Mouse (Mus musculus): ENCODE data around the gene Ppy. TPM values are rescaled to one million over a fixed set of nuclear protein-coding genes. Genes with fewer than 3 reads are reported as not detected.

Gene Ppy
- polyA plus RNA-seq, 1 experiment from 2014 or later = not detected

DNA sequence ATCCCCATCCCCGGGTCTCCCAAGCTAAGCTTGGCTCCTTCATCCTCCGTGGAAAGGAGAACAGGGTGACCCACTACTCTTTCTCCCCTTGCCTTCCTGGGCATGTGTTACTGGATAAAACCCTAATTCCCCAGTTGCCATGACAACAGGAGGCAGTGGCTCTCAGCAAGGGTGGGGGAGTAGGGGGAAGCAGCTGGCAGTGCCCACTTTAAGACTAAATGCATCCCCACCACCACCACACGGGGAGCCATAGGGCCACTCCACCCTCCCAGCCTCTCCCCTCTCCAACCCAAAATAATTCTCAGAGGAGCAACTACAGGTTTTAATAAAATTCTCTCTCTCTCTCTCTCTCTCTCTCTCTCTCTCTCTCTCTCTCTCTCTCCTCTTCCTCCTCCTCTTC lies 14.8 kb downstream of the Ppy start:
- H3K4me1 ChIP-seq (replicated peaks) = peaks cover 48% of the 10 kb centered on the region
- H3K4me3 ChIP-seq = peak overlapping the region; percentile 72
- WGBS = 23% methylated on average over 3 of the region's 3 CpGs
- no peaks in the 10 kb centered on the region for H3K9me3 ChIP-seq
- no peaks in the 10 kb centered on the region for H3K27me3 ChIP-seq
- H3K4me2 ChIP-seq = peak overlapping the region; percentile 81
- H3K9ac ChIP-seq = peak overlapping the region; percentile 82; the same call in 1 of the 2 replicates
- peak overlapping the region; percentile 98 for H3K27ac ChIP-seq
- ATAC-seq (ENCODE audit: low FRiP score) = no peak
- H3K36me3 ChIP-seq = peaks cover 12% of the 10 kb centered on the region

DNA sequence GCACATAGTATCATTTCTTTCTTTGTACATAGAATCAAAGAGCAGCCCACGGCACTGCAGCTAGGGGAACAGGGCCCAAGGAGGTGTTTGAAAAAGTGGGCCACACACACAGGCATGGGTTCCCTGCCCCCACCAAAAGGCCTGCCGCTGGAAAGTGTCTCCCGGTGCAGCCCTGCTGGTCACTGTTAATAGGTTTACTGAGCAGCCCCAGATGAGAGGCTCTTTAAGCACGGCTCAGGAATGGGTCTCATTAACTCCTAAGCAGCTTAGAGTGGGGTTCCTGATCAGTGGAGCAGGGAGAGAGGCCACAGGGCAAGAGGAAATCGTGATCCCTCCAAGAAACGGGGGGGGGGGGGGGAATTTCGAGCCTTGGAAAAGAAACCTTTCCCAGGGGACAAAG lies 17.0 kb downstream of the Ppy start:
- Histone ChIP-seq H3K4me3 (no peak overlapping the region), H3K27ac (no peak overlapping the region), H3K36me3 (peaks cover 27% of the 10 kb centered on the region), H3K4me2 (no peak overlapping the region), H3K27me3 (no peaks in the 10 kb centered on the region), H3K9ac (no peak overlapping the region), H3K9me3 (no peaks in the 10 kb centered on the region), H3K4me1 (replicated peaks) (peaks cover 43% of the 10 kb centered on the region)
- 50% methylated on average over 7 of the region's 7 CpGs for WGBS
- ATAC-seq (ENCODE audit: low FRiP score) = no peak

DNA sequence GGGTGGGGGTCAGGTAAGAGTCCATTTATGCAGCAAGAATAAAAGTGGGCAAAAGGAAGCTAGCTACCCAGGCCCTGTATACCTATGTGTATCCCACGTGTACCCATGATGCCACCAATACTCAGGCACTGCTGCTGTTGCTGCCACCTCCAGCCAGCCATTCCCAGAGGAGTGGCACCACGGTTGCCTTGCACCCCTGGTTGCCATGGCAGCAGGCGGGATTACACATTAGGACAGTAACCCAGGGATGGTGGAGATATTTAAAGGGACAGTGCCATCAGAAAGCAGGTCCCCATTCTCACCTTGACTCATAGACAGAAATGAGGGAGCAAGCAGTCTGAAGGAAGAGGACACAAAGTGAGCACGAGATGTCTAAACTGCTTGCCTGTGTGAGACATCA lies 17.9 kb downstream of the Ppy start:
- Histone ChIP-seq H3K9me3 (no peaks in the 10 kb centered on the region), H3K27me3 (no peaks in the 10 kb centered on the region), H3K4me3 (no peak overlapping the region), H3K4me2 (peak overlapping the region; percentile 80), H3K36me3 (peaks cover 36% of the 10 kb centered on the region), H3K4me1 (replicated peaks) (peaks cover 38% of the 10 kb centered on the region), H3K27ac (peak overlapping the region; percentile 24), H3K9ac (no peak overlapping the region)
- WGBS = 42% methylated on average over 4 of the region's 4 CpGs
- ATAC-seq (ENCODE audit: low FRiP score) = no peak

DNA sequence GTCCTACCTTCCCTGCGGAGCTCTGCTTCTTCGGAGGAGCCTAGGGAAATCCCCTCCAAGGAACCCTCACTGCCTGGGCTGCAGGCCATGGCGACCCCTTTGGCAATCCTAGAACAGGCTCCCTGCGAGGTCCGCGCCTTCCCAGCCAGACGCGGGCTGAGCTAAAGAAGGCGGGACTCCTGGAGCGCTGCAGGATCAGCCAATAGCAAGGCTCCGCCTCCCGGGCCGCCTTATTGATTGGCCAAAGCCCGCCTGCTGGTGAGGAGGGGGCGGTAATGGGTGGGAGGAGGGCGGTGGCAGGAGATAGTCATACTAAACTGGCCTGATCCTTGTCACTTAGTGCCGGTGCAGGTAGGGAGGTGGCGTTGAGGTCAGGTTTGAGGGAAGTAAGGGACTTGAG lies 18.8 kb downstream of the Ppy start:
- no peaks in the 10 kb centered on the region for H3K9me3 ChIP-seq
- H3K27ac ChIP-seq = peak overlapping the region; percentile 24
- WGBS = under 1% methylated on average over 18 of the region's 18 CpGs
- H3K4me1 ChIP-seq (replicated peaks) = peaks cover 38% of the 10 kb centered on the region
- peak overlapping the region; percentile 80 for H3K4me2 ChIP-seq
- no peaks in the 10 kb centered on the region for H3K27me3 ChIP-seq
- ATAC-seq (ENCODE audit: low FRiP score) = peak; percentile 76
- H3K9ac ChIP-seq = peak overlapping the region; percentile 75
- H3K36me3 ChIP-seq = peaks cover 45% of the 10 kb centered on the region
- H3K4me3 ChIP-seq = peak overlapping the region; percentile 43

DNA sequence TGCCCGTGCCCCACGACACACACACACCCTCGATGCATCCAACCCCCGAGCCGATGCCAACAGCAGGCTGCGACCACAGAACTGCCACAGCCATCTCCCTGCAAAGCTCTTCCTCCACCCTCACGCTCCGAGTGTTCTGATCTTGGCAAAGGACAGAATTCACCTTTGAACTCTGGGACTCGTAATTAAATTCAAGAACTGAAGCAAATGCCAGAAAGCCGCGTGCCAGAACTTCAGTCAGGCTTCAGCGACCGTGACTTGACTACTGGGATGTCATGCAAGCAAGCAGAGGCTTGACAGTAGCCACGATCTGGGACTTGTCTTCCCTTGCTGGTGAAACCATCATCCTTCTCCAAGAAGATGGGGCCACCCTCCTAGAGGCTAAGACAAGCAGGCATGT lies 27.4 kb downstream of the Ppy start:
- WGBS = 75% methylated on average over 14 of the region's 14 CpGs
- ATAC-seq (ENCODE audit: low FRiP score) = no peak
- Histone ChIP-seq H3K4me3 (no peak overlapping the region), H3K4me1 (replicated peaks) (peaks cover 13% of the 10 kb centered on the region), H3K9ac (no peak overlapping the region), H3K27me3 (no peaks in the 10 kb centered on the region), H3K4me2 (no peak overlapping the region), H3K9me3 (no peaks in the 10 kb centered on the region), H3K36me3 (peaks cover 45% of the 10 kb centered on the region), H3K27ac (no peak overlapping the region)

DNA sequence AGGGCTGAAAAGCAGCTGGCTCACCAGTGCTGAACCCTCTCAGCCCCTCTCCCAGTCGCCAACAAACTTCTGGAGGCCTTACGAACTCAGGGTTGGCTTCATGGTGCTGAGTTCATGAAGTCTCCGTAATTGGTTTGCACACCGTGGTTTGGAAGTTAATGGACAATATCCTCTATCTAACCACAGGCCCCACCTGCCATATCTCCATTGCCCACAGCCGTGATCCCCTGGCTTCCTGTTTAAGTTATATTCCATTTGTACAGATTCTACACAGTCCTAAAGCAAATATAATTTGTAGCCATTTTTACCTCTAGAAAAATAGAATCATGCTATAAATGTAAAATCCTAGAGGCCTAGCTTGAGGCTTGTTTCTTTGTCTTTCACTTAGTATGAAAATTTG lies 28.4 kb downstream of the Ppy start:
- Histone ChIP-seq H3K4me3 (no peak overlapping the region), H3K27me3 (no peaks in the 10 kb centered on the region), H3K4me1 (replicated peaks) (peaks cover 13% of the 10 kb centered on the region), H3K27ac (no peak overlapping the region), H3K36me3 (peaks cover 36% of the 10 kb centered on the region), H3K9ac (no peak overlapping the region), H3K4me2 (no peak overlapping the region), H3K9me3 (no peaks in the 10 kb centered on the region)
- 84% methylated on average over 5 of the region's 5 CpGs for WGBS
- no peak for ATAC-seq (ENCODE audit: low FRiP score)

DNA sequence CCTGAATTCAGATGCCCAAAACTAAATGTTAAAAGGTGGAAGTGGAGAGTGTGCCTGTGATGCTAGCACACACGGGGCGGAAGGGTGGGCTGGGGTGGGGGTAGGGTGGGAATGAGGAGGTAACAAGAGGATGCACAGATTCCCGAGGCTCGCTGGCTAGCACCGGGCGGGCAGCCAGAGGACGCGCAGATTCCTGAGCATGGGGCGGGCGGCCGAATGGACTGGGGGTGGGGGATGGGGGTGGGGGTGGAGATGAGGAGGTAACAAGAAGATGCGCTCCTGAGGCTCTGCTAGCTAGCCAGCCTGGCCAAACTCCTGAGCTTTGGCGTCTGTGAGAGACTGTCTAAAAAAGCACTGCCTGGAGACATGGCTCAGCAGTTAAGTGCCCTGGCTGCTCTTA lies 30.7 kb downstream of the Ppy start:
- H3K4me2 ChIP-seq = peak overlapping the region; percentile 25
- H3K27me3 ChIP-seq = no peaks in the 10 kb centered on the region
- no peaks in the 10 kb centered on the region for H3K9me3 ChIP-seq
- H3K36me3 ChIP-seq = peaks cover 15% of the 10 kb centered on the region
- ATAC-seq (ENCODE audit: low FRiP score) = no peak
- peaks cover 16% of the 10 kb centered on the region for H3K4me1 ChIP-seq (replicated peaks)
- no peak overlapping the region for H3K4me3 ChIP-seq
- no peak overlapping the region for H3K9ac ChIP-seq
- H3K27ac ChIP-seq = peak overlapping the region; percentile 10; the same call in 1 of the 2 replicates
- WGBS = 3% methylated on average over 13 of the region's 13 CpGs

DNA sequence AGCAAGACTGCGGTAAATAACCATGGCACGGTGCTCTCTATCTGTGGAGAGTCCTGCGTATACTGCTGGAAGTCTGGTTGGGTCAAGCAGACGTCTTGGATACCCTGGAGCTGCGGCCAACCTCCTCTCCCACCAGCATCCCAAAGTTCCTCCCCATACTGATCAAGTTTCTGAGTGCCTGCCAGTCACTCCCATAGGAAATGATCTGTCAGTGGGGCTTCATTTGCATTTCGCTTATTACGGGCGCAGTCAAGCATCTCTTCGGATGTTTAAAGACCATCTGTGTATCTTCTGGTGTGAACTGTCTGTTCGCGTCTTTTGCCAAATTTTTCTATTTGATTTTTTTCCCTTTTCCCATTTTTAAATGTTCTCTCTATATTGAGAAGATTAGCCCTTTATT lies 31.5 kb downstream of the Ppy start:
- no peak for ATAC-seq (ENCODE audit: low FRiP score)
- Histone ChIP-seq H3K9me3 (no peaks in the 10 kb centered on the region), H3K4me1 (replicated peaks) (peaks cover 16% of the 10 kb centered on the region), H3K4me2 (no peak overlapping the region), H3K27me3 (no peaks in the 10 kb centered on the region), H3K4me3 (no peak overlapping the region), H3K36me3 (peaks cover 9% of the 10 kb centered on the region), H3K9ac (no peak overlapping the region), H3K27ac (no peak overlapping the region)
- 53% methylated on average over 11 of the region's 11 CpGs for WGBS

DNA sequence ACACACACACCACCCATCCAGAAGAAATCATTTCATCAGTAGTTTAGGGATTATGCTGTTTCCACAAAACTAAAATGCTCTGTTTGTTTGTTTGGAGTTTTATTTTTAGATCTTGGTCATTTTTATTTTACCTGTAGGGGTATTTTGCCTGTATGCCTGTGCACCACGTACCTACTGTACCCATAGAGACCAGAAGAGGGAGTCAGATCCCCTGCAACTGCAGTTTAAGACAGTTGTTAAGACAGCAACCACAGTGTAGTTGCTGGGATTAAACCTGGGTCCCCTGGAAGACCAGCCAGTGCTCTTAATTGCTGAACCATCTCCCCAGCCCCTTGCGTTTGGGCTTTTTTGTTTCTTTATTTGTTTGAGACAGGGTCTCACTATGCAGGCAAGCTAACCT lies 32.1 kb downstream of the Ppy start:
- WGBS = 38% methylated on average over 2 of the region's 2 CpGs
- H3K4me2 ChIP-seq = no peak overlapping the region
- no peak overlapping the region for H3K27ac ChIP-seq
- peaks cover 16% of the 10 kb centered on the region for H3K4me1 ChIP-seq (replicated peaks)
- H3K9me3 ChIP-seq = no peaks in the 10 kb centered on the region
- no peak overlapping the region for H3K4me3 ChIP-seq
- H3K36me3 ChIP-seq = peaks cover 8% of the 10 kb centered on the region
- ATAC-seq (ENCODE audit: low FRiP score) = no peak
- no peaks in the 10 kb centered on the region for H3K27me3 ChIP-seq
- H3K9ac ChIP-seq = no peak overlapping the region

DNA sequence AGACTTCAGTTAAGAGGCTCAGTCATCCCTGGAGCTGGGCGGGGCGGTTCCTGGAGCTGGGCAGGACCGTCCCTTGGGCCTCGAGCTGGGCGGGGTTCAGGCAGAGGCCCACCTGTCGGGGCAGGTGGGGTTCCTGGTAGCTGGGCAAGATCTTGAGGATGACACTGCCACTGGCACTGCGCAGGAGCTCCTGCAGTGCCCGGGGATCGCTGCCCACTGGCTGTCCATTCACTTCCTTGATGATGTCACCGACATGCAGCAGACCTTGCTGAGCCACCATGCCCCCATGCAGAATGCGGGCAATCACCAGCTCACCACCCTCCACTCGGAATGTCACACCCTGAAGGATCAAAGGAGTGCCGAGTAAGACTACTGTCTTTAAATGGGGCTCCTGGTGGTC lies 38.0 kb downstream of the Ppy start:
- WGBS = 83% methylated on average over 13 of the region's 13 CpGs
- ATAC-seq (ENCODE audit: low FRiP score) = no peak
- no peak overlapping the region for H3K4me3 ChIP-seq
- peaks cover 55% of the 10 kb centered on the region for H3K36me3 ChIP-seq
- H3K9ac ChIP-seq = no peak overlapping the region
- peaks cover 11% of the 10 kb centered on the region for H3K4me1 ChIP-seq (replicated peaks)
- peaks cover 19% of the 10 kb centered on the region for H3K27me3 ChIP-seq
- no peak overlapping the region for H3K27ac ChIP-seq
- no peaks in the 10 kb centered on the region for H3K9me3 ChIP-seq
- H3K4me2 ChIP-seq = no peak overlapping the region

DNA sequence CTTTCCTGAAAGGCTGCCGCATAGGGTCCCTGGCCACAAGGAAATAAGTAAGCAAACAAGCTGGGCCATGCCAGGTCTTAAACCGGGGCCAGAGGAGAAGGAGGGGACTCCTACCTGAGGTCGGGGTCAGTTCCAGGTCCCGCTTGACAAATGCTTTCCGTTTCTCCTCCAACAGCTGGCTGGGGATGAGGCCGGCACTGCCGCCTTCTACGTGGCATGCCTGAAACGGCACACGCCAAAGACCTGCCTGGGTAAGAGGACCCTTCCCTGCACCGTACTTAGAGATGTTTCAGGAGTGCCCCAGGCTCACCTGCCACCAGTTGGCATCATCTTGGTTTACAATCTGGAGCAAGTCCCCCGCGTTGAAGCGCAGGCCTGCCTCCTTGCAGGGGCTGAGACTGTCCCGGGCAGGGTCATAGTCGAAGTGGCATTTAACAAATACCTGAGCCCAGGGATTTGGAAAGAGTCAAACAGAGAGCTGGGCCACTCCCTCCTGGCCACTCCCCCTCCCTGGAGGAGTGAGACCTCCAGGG lies 39.1 kb downstream of the Ppy start:
- no peak overlapping the region for H3K27ac ChIP-seq
- H3K4me1 ChIP-seq (replicated peaks) = peaks cover 10% of the 10 kb centered on the region
- ATAC-seq (ENCODE audit: low FRiP score) = no peak
- H3K9ac ChIP-seq = no peak overlapping the region
- 24% methylated on average over 16 of the region's 16 CpGs for WGBS
- H3K4me2 ChIP-seq = peak overlapping the region; percentile 72; the same call in 1 of the 2 replicates
- H3K27me3 ChIP-seq = peaks cover 19% of the 10 kb centered on the region
- no peaks in the 10 kb centered on the region for H3K9me3 ChIP-seq
- H3K4me3 ChIP-seq = no peak overlapping the region
- H3K36me3 ChIP-seq = peaks cover 58% of the 10 kb centered on the region

DNA sequence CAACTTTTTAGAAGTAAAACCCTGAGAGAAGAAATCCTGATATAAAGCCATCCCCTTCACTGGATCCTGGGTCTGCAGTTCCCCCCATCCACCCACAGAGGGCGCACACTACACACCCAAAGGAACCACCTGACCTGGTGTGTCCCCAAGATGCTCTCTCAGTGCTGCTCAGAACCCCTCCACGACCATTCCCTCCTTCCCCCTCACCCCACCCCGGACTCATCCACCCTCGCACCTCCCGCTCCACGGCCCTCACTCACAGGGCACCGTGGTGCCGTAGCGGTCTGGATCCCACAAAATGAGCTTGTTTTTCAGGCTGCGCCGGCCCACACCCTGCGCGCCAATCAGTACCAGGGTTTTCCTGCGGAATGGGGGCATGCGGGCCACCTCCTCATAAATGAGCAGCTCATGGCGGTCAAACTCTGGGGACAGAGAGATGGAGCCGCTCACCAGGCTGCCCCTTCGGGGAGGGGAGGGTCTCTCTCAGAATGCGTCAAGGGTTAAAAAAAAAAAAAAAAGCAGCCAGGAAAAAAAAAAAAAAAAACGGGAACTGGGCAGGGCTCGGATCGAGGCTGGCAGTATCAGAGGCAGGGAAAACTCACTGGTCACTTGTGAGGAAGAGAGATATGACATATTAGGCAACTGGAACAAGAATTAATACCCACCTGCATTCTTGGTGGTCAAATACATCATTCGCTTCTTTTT lies 39.7 kb downstream of the Ppy start:
- peak; percentile 65 for ATAC-seq (ENCODE audit: low FRiP score)
- peaks cover 59% of the 10 kb centered on the region for H3K36me3 ChIP-seq
- no peaks in the 10 kb centered on the region for H3K9me3 ChIP-seq
- H3K27ac ChIP-seq = no peak overlapping the region
- WGBS = 4% methylated on average over 23 of the region's 23 CpGs
- peaks cover 8% of the 10 kb centered on the region for H3K4me1 ChIP-seq (replicated peaks)
- H3K9ac ChIP-seq = peak overlapping the region; percentile 72
- H3K27me3 ChIP-seq = peaks cover 19% of the 10 kb centered on the region
- peak overlapping the region; percentile 72 for H3K4me2 ChIP-seq
- peak overlapping the region; percentile 41 for H3K4me3 ChIP-seq

DNA sequence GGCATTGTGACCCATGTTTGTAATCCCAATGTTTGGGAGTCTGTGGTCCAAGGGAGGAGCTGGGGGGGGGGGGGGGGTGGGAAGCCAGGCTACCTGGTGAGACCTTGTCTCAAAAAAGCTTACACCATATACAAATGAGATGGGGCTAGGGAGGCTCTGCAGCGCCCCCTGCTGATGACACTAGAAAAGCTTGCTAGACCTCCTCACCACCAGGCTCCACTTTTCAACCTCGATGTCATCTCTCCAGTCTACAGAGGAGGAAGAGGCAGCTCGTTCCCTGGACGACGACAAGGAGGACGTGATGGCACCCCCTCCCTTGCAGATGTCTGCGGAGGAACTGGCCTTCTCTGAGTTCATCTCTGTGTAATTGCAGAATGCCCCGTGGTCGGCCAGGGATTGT lies 47.3 kb downstream of the Ppy start:
- H3K4me1 ChIP-seq (replicated peaks) = no peaks in the 10 kb centered on the region
- H3K4me2 ChIP-seq = no peak overlapping the region
- no peak overlapping the region for H3K4me3 ChIP-seq
- ATAC-seq (ENCODE audit: low FRiP score) = no peak
- no peak overlapping the region for H3K27ac ChIP-seq
- H3K36me3 ChIP-seq = peaks cover 11% of the 10 kb centered on the region
- 28% methylated on average over 9 of the region's 9 CpGs for WGBS
- H3K27me3 ChIP-seq = no peaks in the 10 kb centered on the region
- H3K9me3 ChIP-seq = no peaks in the 10 kb centered on the region
- H3K9ac ChIP-seq = no peak overlapping the region
